Mouse (Mus musculus): ENCODE results near the gene Trpv5.

GRCm38 (mm10) chr6:41642765-41643164 is 37.8 kb downstream of the Trpv5 start:
- TF ChIP-seq CTCF (IDR thresholded peaks at IDR 0.05; ENCODE audit: borderline replicate concordance, insufficient read depth, low read length) (no peak), POLR2A (IDR thresholded peaks at IDR 0.05; ENCODE audit: low read depth, low read length) (no peak)

All from embryonic fibroblast, embryonic 13.5 days (primary cell).